Mouse (Mus musculus) heart, adult 9 months (tissue): Measurements from ENCODE around the gene Zmym4.

Experiments used
- DNase-seq, 2 experiments: peaks; one replicate each; pipeline ENCODE4 v3.0.0; 2022; ENCODE audit warnings: low spot score in 2 of 2

The Zmym4 gene

DNA sequence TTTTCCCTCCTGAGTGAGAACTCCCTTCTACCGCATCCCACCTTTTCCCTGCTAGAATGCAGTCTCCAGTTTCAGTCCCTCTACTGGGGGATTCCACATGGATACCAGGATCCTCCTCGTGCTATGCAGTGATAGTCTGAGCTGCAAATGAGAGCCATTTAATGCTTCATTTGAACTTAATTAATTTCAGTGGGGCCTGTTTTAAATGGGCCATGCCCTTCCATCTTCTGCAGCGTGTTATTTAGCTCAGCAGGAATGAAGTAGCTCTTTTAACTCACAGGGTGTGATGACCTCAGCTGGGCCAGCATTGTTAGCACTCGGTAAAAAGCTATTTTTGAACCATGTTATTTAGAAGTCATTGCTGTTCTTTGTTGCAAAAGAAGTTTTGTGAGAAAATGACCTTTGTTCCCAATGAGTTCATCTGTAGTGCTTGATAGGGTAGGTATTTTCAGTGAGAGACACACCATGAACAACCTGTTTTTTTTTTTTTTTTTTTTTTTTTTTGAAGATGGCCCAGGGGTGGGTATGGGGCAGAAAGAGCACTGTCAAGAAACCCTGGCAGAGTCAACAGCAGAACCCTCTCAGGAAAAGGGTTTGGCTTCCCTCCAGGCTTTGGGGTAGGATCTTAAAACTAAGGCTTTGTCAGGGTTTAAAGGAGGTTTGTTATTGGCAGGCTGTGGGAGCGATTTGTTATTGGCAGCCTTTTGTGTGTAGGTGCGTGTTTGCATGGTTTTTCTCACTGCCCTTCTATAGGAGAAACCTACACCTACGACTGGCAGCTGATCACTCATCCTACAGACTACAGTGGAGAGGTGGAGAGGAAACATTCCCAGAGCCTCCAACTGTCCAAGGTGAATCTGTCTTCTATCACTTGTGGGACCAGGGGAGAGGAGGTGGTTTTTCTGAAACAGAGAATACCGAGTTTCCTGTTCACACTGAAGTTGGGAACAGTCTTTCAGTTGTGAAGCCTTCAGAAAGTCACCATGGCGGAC, 144.7 kb downstream of the Zmym4 start:
- DNase-seq, result no peak

GRCm38 (mm10) chr4:126814854-126815253, 153.1 kb downstream of the Zmym4 start:
- no peak for DNase-seq

DNA sequence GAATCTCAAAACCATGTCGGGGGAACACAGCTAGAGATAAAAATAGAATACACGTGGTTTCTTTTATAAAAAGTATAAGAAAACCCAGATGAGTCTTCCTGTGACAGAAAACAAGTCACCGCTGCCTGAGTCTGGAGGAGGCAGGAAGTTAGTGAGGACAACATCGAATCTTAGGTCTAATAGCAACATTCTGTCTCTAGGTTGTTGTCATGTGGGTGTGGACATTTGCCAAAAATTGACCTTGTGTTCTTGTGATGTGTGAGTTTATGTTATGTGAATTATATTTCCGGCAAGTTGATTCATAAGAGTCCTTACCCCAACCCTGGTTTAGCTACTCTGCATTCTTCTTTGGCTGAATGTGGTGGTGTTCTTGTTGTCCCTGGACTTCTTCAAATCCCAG, 154.7 kb downstream of the Zmym4 start:
- DNase-seq, result no peak
